17 mouse cellular contexts compared by ENCODE assay signal in genomic region chr17:80765204-80765603, GRCm38 (mm10). TPM values are rescaled to one million over a fixed set of nuclear protein-coding genes. Genes with fewer than 3 reads are reported as not detected.
DNase-seq lines count a peak whose midpoint lies in the region; ATAC-seq lines count a peak whose summit lies in the region.
"Had no signal": no experiment of that assay in that cellular context is flagged by ENCODE, and none has a peak within 500 bp of the region (broad histone marks: within the 10 kb centered on the region; RNA-seq: fewer than 3 reads in every experiment).

No protein-coding gene starts in this region.

- WGBS in embryonic facial prominence, embryonic 11.5 days, result 49% methylated on average over 2 of the region's 2 CpGs
- 63% methylated on average over 2 of the region's 2 CpGs for WGBS in embryonic facial prominence, embryonic 10.5 days
- WGBS in embryonic facial prominence, embryonic 12.5 days, result 24% methylated on average over 2 of the region's 2 CpGs
- WGBS in limb, embryonic 13.5 days, result 24% methylated on average over 2 of the region's 2 CpGs
- WGBS in hindbrain, embryonic 16.5 days, result 56% methylated on average over 2 of the region's 2 CpGs

- no peaks in the 10 kb centered on the region for H3K36me3 ChIP-seq in embryonic facial prominence, embryonic 11.5 days (replicated peaks; ENCODE audit: control insufficient read depth, insufficient read depth, low read depth, low read length)
- no peaks in the 10 kb centered on the region for H3K36me3 ChIP-seq in embryonic facial prominence, embryonic 10.5 days (replicated peaks)
- H3K36me3 ChIP-seq in embryonic facial prominence, embryonic 12.5 days, result no peaks in the 10 kb centered on the region
- no peaks in the 10 kb centered on the region for H3K36me3 ChIP-seq in limb, embryonic 13.5 days
- no peaks in the 10 kb centered on the region for H3K36me3 ChIP-seq in hindbrain, embryonic 16.5 days (ENCODE audit: control insufficient read depth, insufficient read depth, low read length)
- H3K36me3 ChIP-seq: G1E; heart, embryonic 15.5 days had no signal

- H3K27ac ChIP-seq in embryonic facial prominence, embryonic 11.5 days (replicated peaks; ENCODE audit: low read depth, low read length), result no peak overlapping the region
- H3K27ac ChIP-seq in embryonic facial prominence, embryonic 10.5 days (replicated peaks), result no peak overlapping the region
- 0 out of 2 replicates have a peak overlapping the region, but pooled peaks have one; percentile 54 for H3K27ac ChIP-seq in embryonic facial prominence, embryonic 12.5 days
- H3K27ac ChIP-seq in limb, embryonic 13.5 days, result peak overlapping the region; percentile 22; the same call in 1 of the 2 replicates
- no peak overlapping the region for H3K27ac ChIP-seq in hindbrain, embryonic 16.5 days (ENCODE audit: low read depth, low read length)
- H3K27ac ChIP-seq: heart, embryonic 15.5 days; liver, embryonic 14.5 days had no signal

- peak; percentile 48 for DNase-seq in embryonic facial prominence, embryonic 11.5 days (ENCODE audit: low spot score)
- DNase-seq in embryonic facial prominence, embryonic 10.5 days (ENCODE audit: low spot score), result no peak
- DNase-seq in 416B (ENCODE audit: low read depth), result peak; percentile 16
- no peak for DNase-seq in gastrocnemius, postnatal 25 days
- DNase-seq in left cerebral cortex, adult 8-10 months (ENCODE audit: low spot score in 2 of 2), result no peak
- DNase-seq: cerebellum, postnatal 14 days; kidney, adult 11 months; kidney, postnatal 25 days; midbrain, embryonic 14.5 days; thymus, adult 18-20 months had no signal

- no peak for ATAC-seq in embryonic facial prominence, embryonic 11.5 days (replicated peaks; ENCODE audit: insufficient number of reproducible peaks, low FRiP score, low TSS enrichment, low read depth)
- ATAC-seq in embryonic facial prominence, embryonic 12.5 days (ENCODE audit: insufficient number of reproducible peaks, insufficient read depth, low FRiP score, low TSS enrichment), result no peak
- ATAC-seq in limb, embryonic 13.5 days (ENCODE audit: low FRiP score, low read depth), result peak; percentile 72; the same call in 1 of the 2 replicates
- no peak for ATAC-seq in hindbrain, embryonic 16.5 days
- ATAC-seq: forebrain, embryonic 16.5 days had no signal

- no peaks in the 10 kb centered on the region for H3K4me1 ChIP-seq in embryonic facial prominence, embryonic 11.5 days (ENCODE audit: control insufficient read depth, insufficient read depth, low read length)
- H3K4me1 ChIP-seq in embryonic facial prominence, embryonic 10.5 days, result peaks cover 5% of the 10 kb centered on the region; the same call in 1 of the 2 replicates
- peaks cover 4% of the 10 kb centered on the region for H3K4me1 ChIP-seq in embryonic facial prominence, embryonic 12.5 days
- peaks cover 5% of the 10 kb centered on the region; the same call in 1 of the 2 replicates for H3K4me1 ChIP-seq in limb, embryonic 13.5 days
- peaks cover 2% of the 10 kb centered on the region; the same call in 1 of the 2 replicates for H3K4me1 ChIP-seq in hindbrain, embryonic 16.5 days (ENCODE audit: control insufficient read depth, insufficient read depth, low read depth, low read length)

- H3K4me2 ChIP-seq in embryonic facial prominence, embryonic 11.5 days (ENCODE audit: low read depth, low read length), result no peak overlapping the region
- H3K4me2 ChIP-seq in embryonic facial prominence, embryonic 12.5 days (replicated peaks), result no peak overlapping the region
- H3K4me2 ChIP-seq in limb, embryonic 13.5 days (replicated peaks), result no peak overlapping the region
- no peak overlapping the region for H3K4me2 ChIP-seq in hindbrain, embryonic 16.5 days (ENCODE audit: low read length)
- H3K4me2 ChIP-seq: heart, embryonic 15.5 days had no signal

- H3K4me3 ChIP-seq in embryonic facial prominence, embryonic 11.5 days (ENCODE audit: low read depth, low read length), result no peak overlapping the region
- no peak overlapping the region for H3K4me3 ChIP-seq in embryonic facial prominence, embryonic 10.5 days
- no peak overlapping the region for H3K4me3 ChIP-seq in embryonic facial prominence, embryonic 12.5 days
- H3K4me3 ChIP-seq in limb, embryonic 13.5 days, result no peak overlapping the region
- no peak overlapping the region for H3K4me3 ChIP-seq in hindbrain, embryonic 16.5 days (ENCODE audit: low read length)
- H3K4me3 ChIP-seq: heart, embryonic 15.5 days had no signal

- H3K27me3 ChIP-seq in embryonic facial prominence, embryonic 11.5 days (ENCODE audit: control insufficient read depth, insufficient read depth, low read length), result no peaks in the 10 kb centered on the region
- no peaks in the 10 kb centered on the region; the same call in 1 of the 2 replicates for H3K27me3 ChIP-seq in embryonic facial prominence, embryonic 10.5 days (replicated peaks; ENCODE audit: low read depth, poor library complexity, severe bottlenecking)
- no peaks in the 10 kb centered on the region for H3K27me3 ChIP-seq in embryonic facial prominence, embryonic 12.5 days
- no peaks in the 10 kb centered on the region for H3K27me3 ChIP-seq in limb, embryonic 13.5 days
- no peaks in the 10 kb centered on the region for H3K27me3 ChIP-seq in hindbrain, embryonic 16.5 days (replicated peaks; ENCODE audit: control insufficient read depth, insufficient read depth, low read length)
- H3K27me3 ChIP-seq: heart, embryonic 15.5 days had no signal

- H3K9me3 ChIP-seq in embryonic facial prominence, embryonic 11.5 days (replicated peaks; ENCODE audit: control insufficient read depth, low read length), result no peaks in the 10 kb centered on the region
- H3K9me3 ChIP-seq in embryonic facial prominence, embryonic 10.5 days, result no peaks in the 10 kb centered on the region
- H3K9me3 ChIP-seq in embryonic facial prominence, embryonic 12.5 days, result no peaks in the 10 kb centered on the region
- peaks cover 4% of the 10 kb centered on the region; the same call in 1 of the 2 replicates for H3K9me3 ChIP-seq in limb, embryonic 13.5 days
- H3K9me3 ChIP-seq in hindbrain, embryonic 16.5 days (ENCODE audit: control insufficient read depth, low read length), result peaks cover 2% of the 10 kb centered on the region

- H3K9ac ChIP-seq in embryonic facial prominence, embryonic 11.5 days (replicated peaks; ENCODE audit: low read length), result no peak overlapping the region
- H3K9ac ChIP-seq in embryonic facial prominence, embryonic 12.5 days, result no peak overlapping the region
- no peak overlapping the region for H3K9ac ChIP-seq in limb, embryonic 13.5 days
- no peak overlapping the region for H3K9ac ChIP-seq in hindbrain, embryonic 16.5 days (ENCODE audit: low read depth, low read length)
- H3K9ac ChIP-seq: heart, embryonic 15.5 days; liver, embryonic 14.5 days had no signal

RNA-seq across cellular contexts. Expression of gene Map4k3, which starts 36.9 kb away (rescaled TPM):
- polyA plus RNA-seq in embryonic facial prominence, embryonic 11.5 days (2014; fragmentation: Nextera tagmentation; extraction: Ambion mirVana), result 30.6 and 33.0 TPM in 2 replicates
- 19.4 and 22.3 TPM in 2 replicates for polyA plus RNA-seq in embryonic facial prominence, embryonic 10.5 days (2016; fragmentation: Nextera tagmentation; extraction: Ambion mirVana)
- polyA plus RNA-seq in embryonic facial prominence, embryonic 12.5 days (2016; fragmentation: Nextera tagmentation; extraction: Ambion mirVana), result 34.7 and 37.0 TPM in 2 replicates
- 29.0 and 31.7 TPM in 2 replicates for polyA plus RNA-seq in limb, embryonic 13.5 days (2015; fragmentation: Nextera tagmentation; extraction: Ambion mirVana)
- 17.7 and 19.4 TPM in 2 replicates for polyA plus RNA-seq in hindbrain, embryonic 16.5 days (2015; fragmentation: Nextera tagmentation; extraction: Ambion mirVana)
- total RNA-seq in gastrocnemius, postnatal 25 days (2021), result 10 to 100 TPM; 12.4 to 15.0 TPM
- 10 to 100 TPM; 55.1 to 66.0 (median 61.1) TPM for total RNA-seq in left cerebral cortex, adult 8-10 months (2022)
- polyA plus RNA-seq: G1E had no signal

Comparison
In these comparisons a context has a peak if more than half of its experiments do, and no peak if none do; other contexts are left out.
1. DNase-seq: peak in embryonic facial prominence, embryonic 11.5 days (single experiment) and 416B (single experiment); none in embryonic facial prominence, embryonic 10.5 days (single experiment), gastrocnemius, postnatal 25 days (single experiment) and left cerebral cortex, adult 8-10 months (0 of 2).
2. H3K27ac ChIP-seq: peak in embryonic facial prominence, embryonic 12.5 days (single experiment) and limb, embryonic 13.5 days (single experiment); none in embryonic facial prominence, embryonic 11.5 days (single experiment), embryonic facial prominence, embryonic 10.5 days (single experiment) and hindbrain, embryonic 16.5 days (single experiment).